Mouse (Mus musculus) CH12.LX (cell line): Measurements from ENCODE around the gene Cct2. TPM values are rescaled to one million over a fixed set of nuclear protein-coding genes. Genes with fewer than 3 reads are reported as not detected.

Experiments
- DNase-seq: peaks from one replicate; pipeline ENCODE4 v3.0.0-alpha.2; 2013; ENCODE audit errors: extremely low read depth
- H3K27ac ChIP-seq: 2 replicates; pipeline ENCODE4 v1.5.1; 2012; ENCODE audit warnings: low read depth, mild to moderate bottlenecking, control low read depth, moderate library complexity; ENCODE audit not compliant: insufficient read depth
- H3K27me3 ChIP-seq: replicated peaks from 2 replicates; pipeline ENCODE3; 2012; ENCODE audit warnings: inconsistent platforms
- H3K36me3 ChIP-seq, 2 experiments: replicated peaks in 1 of 2; 2 replicates each; pipeline versions ENCODE3 to v1.6.1; 2012; ENCODE audit warnings: inconsistent platforms in 1 of 2, low read length in 1 of 2, mild to moderate bottlenecking in 1 of 2, mixed read lengths in 1 of 2, moderate library complexity in 1 of 2; ENCODE audit not compliant: control insufficient read depth in 1 of 2, insufficient read depth in 1 of 2
- H3K4me1 ChIP-seq, 2 experiments: 2 replicates each; pipeline ENCODE4 v1.6.1; 2012; ENCODE audit warnings: inconsistent platforms in 1 of 2, moderate library complexity in 1 of 2; ENCODE audit not compliant: insufficient read depth in 2 of 2, control insufficient read depth in 1 of 2
- H3K4me2 ChIP-seq: 2 replicates; pipeline ENCODE4 v1.6.1; 2012; ENCODE audit warnings: low read depth, mild to moderate bottlenecking, control low read depth; ENCODE audit not compliant: poor library complexity, insufficient read depth, severe bottlenecking
- H3K4me3 ChIP-seq, 3 experiments: fragments of 150-350 bp in 1 of 3; sonication (generic) in 1 of 3; replicated peaks in 1 of 3; 2 replicates each; pipeline versions ENCODE3 to v1.5.1; 2011 to 2012; ENCODE audit warnings: low read depth in 2 of 3, low read length in 2 of 3, mild to moderate bottlenecking in 2 of 3, moderate library complexity in 2 of 3, control low read depth in 1 of 3, improper control_type of control experiment in 1 of 3, inconsistent platforms in 1 of 3, mixed read lengths in 1 of 3; ENCODE audit not compliant: poor library complexity in 1 of 3
- H3K79me2 ChIP-seq: replicated peaks from 2 replicates; pipeline ENCODE4 v1.6.1; 2012; ENCODE audit warnings: mild to moderate bottlenecking, moderate library complexity; ENCODE audit not compliant: control insufficient read depth, poor library complexity, insufficient read depth, severe bottlenecking; ENCODE audit errors: extremely low read depth
- H3K9ac ChIP-seq: 2 replicates; pipeline ENCODE4 v1.6.1; 2012; ENCODE audit warnings: low read depth, mild to moderate bottlenecking, control low read depth, moderate library complexity; ENCODE audit not compliant: insufficient read depth
- H3K9me3 ChIP-seq: replicated peaks from 2 replicates; pipeline ENCODE3; 2012; ENCODE audit warnings: low read length, inconsistent platforms, mixed read lengths
- BHLHE40 ChIP-seq: IDR thresholded peaks from 2 replicates; pipeline ENCODE4 v1.6.1; 2011; ENCODE audit warnings: mild to moderate bottlenecking, low read depth, low read length, improper control_type of control experiment
- CTCF ChIP-seq, 2 experiments: IDR thresholded peaks in 1 of 2; conservative IDR thresholded peaks in 1 of 2; 2 replicates each; pipeline ENCODE4 v1.5.1; 2011 to 2012; ENCODE audit warnings: low read depth in 2 of 2, low read length in 2 of 2, improper control_type of control experiment in 1 of 2, inconsistent platforms in 1 of 2, mild to moderate bottlenecking in 1 of 2, moderate library complexity in 1 of 2
- EP300 ChIP-seq: IDR thresholded peaks from 2 replicates; pipeline ENCODE4 v1.6.1; 2011; ENCODE audit warnings: low read length, improper control_type of control experiment
- ETS1 ChIP-seq: conservative IDR thresholded peaks from 2 replicates; pipeline ENCODE4 v1.6.1; 2012; ENCODE audit warnings: low read depth, mild to moderate bottlenecking, inconsistent platforms, low read length, improper control_type of control experiment, moderate library complexity
- JUND ChIP-seq: conservative IDR thresholded peaks from 2 replicates; pipeline ENCODE4 v1.6.1; 2011; ENCODE audit warnings: low read depth, low read length, improper control_type of control experiment
- MAZ ChIP-seq: IDR thresholded peaks from 2 replicates; pipeline ENCODE4 v1.6.1; 2012; ENCODE audit warnings: low read depth, mild to moderate bottlenecking, inconsistent platforms, low read length, improper control_type of control experiment, moderate library complexity
- RCOR1 ChIP-seq: conservative IDR thresholded peaks from 2 replicates; pipeline ENCODE4 v1.6.1; 2012; ENCODE audit warnings: low read depth, mild to moderate bottlenecking, inconsistent platforms, low read length, improper control_type of control experiment
- SIN3A ChIP-seq: IDR thresholded peaks from 2 replicates; pipeline ENCODE4 v1.6.1; 2012; ENCODE audit warnings: low read length, improper control_type of control experiment, inconsistent platforms
- USF1 ChIP-seq: IDR thresholded peaks from 2 replicates; pipeline ENCODE4 v1.6.1; 2014; ENCODE audit warnings: low read depth, mild to moderate bottlenecking, inconsistent platforms, low read length, improper control_type of control experiment
- ZC3H11A ChIP-seq: IDR thresholded peaks from 2 replicates; pipeline ENCODE4 v1.6.1; 2012; ENCODE audit warnings: low read depth, mild to moderate bottlenecking, inconsistent platforms, low read length, improper control_type of control experiment
- ZKSCAN1 ChIP-seq: IDR thresholded peaks from 2 replicates; pipeline ENCODE4 v1.6.1; 2012; ENCODE audit warnings: low read depth, inconsistent platforms, low read length, improper control_type of control experiment, borderline replicate concordance
- ZMIZ1 ChIP-seq: IDR thresholded peaks from 2 replicates; pipeline ENCODE4 v1.6.1; 2012; ENCODE audit warnings: low read depth, mild to moderate bottlenecking, inconsistent platforms, low read length, improper control_type of control experiment
- ZNF384 ChIP-seq: IDR thresholded peaks from 2 replicates; pipeline ENCODE4 v1.6.1; 2012; ENCODE audit warnings: low read depth, low read length, improper control_type of control experiment, inconsistent platforms
- dilution Hi-C: fragments of 300-500 bp; cut with MboI; formaldehyde crosslinking; loops from 2 replicates; pipeline ENCODE4 v1.14.3; 2020; ENCODE audit warnings: low sequenced_read_pairs; ENCODE audit not compliant: extremely low pct_unique_long_range_greater_than_20kb, extremely low pct_ligation_motif_present
- in situ Hi-C: fragments of 300-500 bp; cut with MboI; formaldehyde crosslinking; loops from 3 replicates; pipeline ENCODE4 v1.14.3; 2019; ENCODE audit warnings: low sequenced_read_pairs, low pct_ligation_motif_present, low pct_unique_long_range_greater_than_20kb, mixed read lengths
- polyA plus RNA-seq: library from polyadenylated mRNA; unstranded; fragments of >175 nt; gene quantifications from 2 replicates; pipeline ENCODE4 v1.2.1, GENCODE M21; 2012; ENCODE audit warnings: low read depth; ENCODE audit not compliant: insufficient read length
- total RNA-seq, 2 experiments: library from RNA; depleted of rRNA; stranded (reverse); fragments of 300-350 nt in 1 of 2; fragments of >200 nt in 1 of 2; gene quantifications; 2 replicates each; pipeline ENCODE4 v1.2.3; 2012 to 2014

Cct2 gene
- total and polyA plus RNA-seq, 3 experiments: 448 to 901 (median 889) TPM

DNA sequence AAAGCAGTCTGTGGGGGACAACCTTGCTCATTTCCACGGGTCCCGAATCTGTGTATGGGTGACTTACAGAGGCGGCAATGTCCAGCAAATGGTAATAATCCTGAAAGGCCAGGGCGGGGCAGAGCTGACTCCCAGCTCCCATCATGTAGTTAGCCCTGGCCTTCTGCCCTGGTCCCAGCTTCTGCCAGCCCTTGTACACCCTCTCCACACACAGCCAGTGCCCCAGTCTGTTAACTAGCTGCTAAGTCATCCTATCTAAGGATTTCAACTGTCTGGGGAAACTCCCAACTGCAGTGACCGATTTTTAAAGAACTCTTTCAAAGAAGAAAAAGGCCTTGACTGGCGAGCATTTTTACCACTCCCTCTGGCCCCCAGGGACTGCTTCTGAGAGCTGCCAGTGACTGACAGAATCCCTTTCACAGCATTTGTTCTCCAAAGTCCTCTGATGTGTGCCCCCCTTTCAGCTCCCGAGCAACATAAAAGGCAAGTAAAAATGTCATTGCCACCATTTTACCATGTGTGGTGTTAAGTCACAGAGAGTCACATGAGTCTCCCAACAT is 45.3 kb downstream of the Cct2 start:
- H3K4me3 ChIP-seq: no peak overlapping the region
- H3K36me3 ChIP-seq: no peaks in the 10 kb centered on the region
- H3K9me3 ChIP-seq: peaks cover 7% of the 10 kb centered on the region
- H3K27ac ChIP-seq: peak overlapping the region; percentile 33
- dilution Hi-C loops (no loop called here), in situ Hi-C loops (no loop called here)
- TF ChIP-seq BHLHE40: peak; percentile 4; the same call in 1 of the 2 replicates
- TF ChIP-seq ETS1: peak; percentile 23; the same call in 1 of the 2 replicates
- 0 out of 2 replicates have a peak, but pooled peaks have one; percentile 6 for TF ChIP-seq EP300
- TF ChIP-seq MAZ: peak; percentile 47; the same call in 1 of the 2 replicates
- no peak for TF ChIP-seq RCOR1
- H3K4me1 ChIP-seq: peaks cover 20 to 36% of the 10 kb centered on the region in 2 experiments
- no peaks in the 10 kb centered on the region for H3K79me2 ChIP-seq
- H3K9ac ChIP-seq: no peak overlapping the region
- peak; percentile 69 for DNase-seq
- no peaks in the 10 kb centered on the region for H3K27me3 ChIP-seq
- H3K4me2 ChIP-seq: peak overlapping the region; percentile 29

- Histone ChIP-seq H3K9ac (no peak overlapping the region), H3K36me3 (no peaks in the 10 kb centered on the region), H3K27ac (no peak overlapping the region), H3K4me3 (no peak overlapping the region), H3K4me1 (peaks cover 17 to 34% of the 10 kb centered on the region in 2 experiments), H3K9me3 (peaks cover 7% of the 10 kb centered on the region), H3K27me3 (no peaks in the 10 kb centered on the region), H3K4me2 (no peak overlapping the region), H3K79me2 (no peaks in the 10 kb centered on the region)
- dilution Hi-C loops (no loop called here), in situ Hi-C loops (no loop called here)
- TF ChIP-seq USF1 (no peak), JUND (no peak), ZMIZ1 (no peak), ZNF384 (no peak), CTCF (conservative IDR thresholded peaks at IDR 0.05 in 1 of 2, IDR thresholded peaks at IDR 0.05 in 1 of 2; ENCODE audit: low read depth in 2 of 2, low read length in 2 of 2) (no peak), SIN3A (no peak), ZKSCAN1 (no peak), ZC3H11A (no peak)
- DNase-seq: no peak
Measured at GRCm38 (mm10) chr10:117014565-117014964, 49.0 kb downstream of the Cct2 start.
